Mouse (Mus musculus) adrenal gland, adult 2 months (tissue): ENCODE results near the gene U90926. TPM values are rescaled to one million over a fixed set of nuclear protein-coding genes. Genes with fewer than 3 reads are reported as not detected.

ENCODE experiments used
- DNase-seq: peaks from one replicate; pipeline ENCODE4 v3.0.0; 2021
- long read RNA-seq: library from polyadenylated mRNA; stranded (forward); transcript quantifications from one replicate; pipeline ENCODE4 v2.0.0, GENCODE M21; 2021
- polyA plus RNA-seq: library from polyadenylated mRNA; depleted of rRNA; stranded (reverse); fragments of >200 nt; gene quantifications from 2 replicates; pipeline ENCODE4 v1.2.3, GENCODE M21; 2012; rRNA removed
- total RNA-seq, 2 experiments: library from RNA; stranded (reverse); gene quantifications; 2 replicates each; pipeline ENCODE4 v1.2.3; 2021

The U90926 gene
- total RNA-seq, result not detected
- polyA plus RNA-seq, result not detected in 2 replicates
- long read RNA-seq, result 0 reads

DNA sequence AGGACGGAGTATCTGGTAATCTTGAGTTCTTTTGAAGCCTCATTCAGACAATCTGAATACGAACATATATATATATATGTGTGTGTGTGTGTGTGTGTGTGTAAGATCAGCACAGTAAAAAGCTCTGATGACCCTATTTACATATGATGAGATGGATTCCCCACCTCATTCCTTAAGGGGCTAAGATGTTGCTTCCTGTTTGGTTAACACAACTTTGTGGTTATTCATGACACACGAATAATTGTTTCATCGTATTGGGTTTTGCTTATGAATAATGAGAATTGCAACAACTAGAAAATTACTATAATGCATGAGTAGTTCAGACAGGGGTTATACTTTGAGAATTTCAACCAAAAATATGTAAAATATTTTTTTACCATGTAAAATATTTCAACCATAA lies at the start of gene U90926:
Gene U90926 (minus strand): TSS at position 101 of the 400 bp plus-strand sequence.
- no peak for DNase-seq

DNA sequence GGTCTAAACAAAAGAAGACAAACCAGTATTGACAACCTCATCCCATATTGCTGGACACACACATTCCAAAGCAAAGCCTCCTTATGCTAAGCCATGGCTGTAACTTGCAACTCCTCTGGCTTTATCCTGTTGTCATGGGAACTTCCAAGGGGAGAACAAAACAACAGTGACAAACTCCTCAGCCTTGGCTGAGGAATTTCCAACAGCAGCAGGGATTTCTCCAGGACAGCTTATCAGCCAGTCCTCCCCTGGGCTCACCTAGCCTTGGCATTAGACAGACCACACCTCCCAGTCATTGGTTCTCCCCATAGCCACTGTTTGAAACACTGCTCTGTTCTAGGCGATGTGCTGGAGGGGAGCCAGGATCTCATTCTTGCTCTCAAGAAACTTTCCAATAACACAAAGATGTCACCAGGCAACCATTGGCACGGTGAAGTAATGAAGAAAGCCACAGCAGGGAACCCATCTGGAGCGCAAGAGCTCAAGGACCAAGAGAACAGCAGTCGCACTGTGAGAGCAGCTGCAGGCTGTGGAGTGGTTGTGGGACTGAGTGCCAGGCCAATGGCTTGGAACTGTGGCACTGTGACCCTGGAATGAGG lies 48.7 kb upstream of the U90926 start:
- DNase-seq, result peak; percentile 65

- no peak for DNase-seq
These were observed 47.4 kb upstream of the U90926 start for GRCm38 (mm10) chr5:92262646-92263045.

DNA sequence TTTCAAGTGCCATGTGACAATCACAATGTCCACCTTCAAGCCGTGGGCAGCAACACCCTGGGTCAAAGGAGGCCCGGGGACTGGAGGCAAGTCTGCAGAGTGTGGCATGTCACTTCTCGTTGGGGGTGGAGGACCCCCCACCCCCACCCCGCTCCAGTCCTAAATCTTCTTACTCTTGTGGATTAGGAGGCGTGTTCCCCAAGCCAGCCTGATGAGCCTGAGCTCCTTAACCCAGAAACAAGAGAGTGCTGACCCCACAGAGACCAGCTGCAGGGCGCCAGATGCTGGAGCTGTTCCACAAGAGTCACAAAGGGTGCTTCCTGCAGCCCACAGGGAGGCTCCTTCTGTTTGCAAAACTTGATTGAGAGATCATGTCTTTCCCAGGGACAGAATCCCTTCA lies 41.0 kb upstream of the U90926 start, which contains the start of gene Ppef2:
Gene Ppef2 (minus strand): TSS at position 61 of the 400 bp plus-strand sequence.
- no peak for DNase-seq

GRCm38 (mm10) chr5:92254476-92254875 lies 39.3 kb upstream of the U90926 start:
- DNase-seq, result no peak

DNA sequence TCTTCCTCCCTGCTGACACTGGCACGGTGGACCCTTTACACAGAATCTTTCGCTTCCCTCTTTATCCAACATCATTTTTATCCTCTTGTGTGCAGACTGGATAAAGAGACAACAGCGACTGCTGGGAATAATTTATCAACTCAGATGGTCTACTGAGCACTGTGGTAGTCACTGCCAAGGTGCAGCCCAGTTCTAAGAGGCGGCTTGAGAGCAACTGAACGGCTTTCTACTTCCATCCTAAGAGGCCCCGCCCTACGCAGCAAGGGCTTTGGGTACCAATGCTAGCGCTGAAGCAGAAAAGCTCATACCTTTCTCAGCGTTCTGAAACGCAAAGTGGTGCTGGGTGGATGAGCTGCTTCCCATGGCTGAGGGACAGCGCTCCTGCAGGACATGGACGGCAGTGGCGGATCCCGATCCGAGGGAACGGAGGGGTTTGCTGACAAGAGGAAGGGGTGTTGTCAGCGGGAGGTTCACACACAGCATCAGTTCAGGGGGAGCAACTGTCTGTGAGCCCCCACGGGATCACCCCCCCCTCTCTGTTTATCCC lies 37.7 kb upstream of the U90926 start:
- DNase-seq, result no peak

GRCm38 (mm10) chr5:92252031-92252430 lies 36.8 kb upstream of the U90926 start:
- no peak for DNase-seq

DNA sequence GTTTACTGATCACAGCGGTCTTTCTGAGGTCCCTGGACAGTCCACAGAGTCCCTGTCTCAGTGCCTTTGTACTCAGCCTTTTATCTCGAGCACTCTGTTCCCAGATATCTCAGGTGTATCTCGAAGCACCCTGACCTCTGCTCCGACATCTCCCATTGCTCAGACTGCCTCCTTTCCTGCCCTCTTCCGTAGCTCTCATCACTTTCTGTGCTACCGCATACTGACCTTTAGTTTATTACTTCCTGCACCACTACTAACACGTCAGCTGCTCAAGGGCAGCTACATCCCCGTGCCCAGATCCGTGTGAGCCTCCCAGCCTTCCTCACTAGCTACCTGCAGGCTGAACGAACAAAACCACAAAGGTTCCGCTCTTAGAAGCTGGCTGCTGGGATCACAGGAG lies 33.4 kb upstream of the U90926 start:
- DNase-seq, result no peak

DNA sequence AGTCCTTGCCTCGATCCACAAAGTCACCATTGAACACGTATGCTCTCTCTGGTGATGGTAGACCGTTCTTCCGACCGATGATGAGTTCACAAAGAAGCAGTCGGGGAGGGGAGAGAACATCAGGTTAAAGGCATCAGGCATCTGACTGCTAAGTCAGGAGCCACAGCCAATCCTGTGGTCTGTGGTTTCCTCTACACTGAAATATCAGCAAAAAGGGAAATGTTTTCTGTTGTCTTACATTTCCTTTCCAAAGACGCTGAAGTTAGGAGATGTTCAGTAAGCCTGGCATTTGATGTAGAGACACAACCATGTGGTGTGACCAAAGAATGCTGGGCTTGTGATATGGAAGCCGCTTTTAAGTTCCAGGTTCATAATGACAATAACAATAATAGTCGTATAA lies 30.3 kb upstream of the U90926 start:
- DNase-seq, result no peak

DNA sequence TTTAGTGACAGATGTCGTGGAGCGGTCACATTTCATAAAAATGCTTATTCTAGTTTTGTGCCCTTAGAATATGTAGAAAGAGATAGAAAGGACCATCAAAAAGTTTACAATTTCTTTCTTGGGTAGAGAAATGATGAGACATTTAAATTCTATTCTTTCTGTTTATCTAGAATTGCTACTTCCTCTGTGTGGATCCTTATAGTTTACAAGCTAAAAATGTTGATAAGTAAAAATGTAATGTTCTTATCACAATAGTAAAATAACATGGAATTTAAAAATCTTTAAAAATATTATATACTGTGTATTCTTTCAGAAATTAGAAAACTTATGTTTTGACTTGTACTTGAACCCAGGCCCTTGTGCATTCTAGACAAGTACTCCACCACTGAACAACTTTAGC lies 29.7 kb upstream of the U90926 start:
- no peak for DNase-seq

DNA sequence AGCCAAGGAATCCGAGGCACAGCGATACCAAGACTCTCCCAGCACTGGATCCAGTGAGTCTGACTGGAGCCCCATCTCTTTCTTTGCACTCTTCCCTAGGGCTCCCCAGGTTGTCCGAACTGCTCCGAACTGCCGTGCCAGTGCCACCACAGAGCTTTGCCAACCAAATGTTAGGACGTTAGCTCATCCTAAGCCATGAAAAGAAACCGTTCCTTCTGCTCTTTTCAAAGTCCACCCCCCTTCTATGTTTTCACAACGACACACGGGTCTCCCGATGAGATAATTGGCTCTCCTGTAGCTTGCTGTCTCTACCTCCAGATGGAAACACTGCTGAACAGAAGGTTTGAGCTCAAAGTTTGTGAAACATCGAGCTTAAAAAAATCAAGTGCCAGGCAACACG lies 25.6 kb upstream of the U90926 start:
- no peak for DNase-seq

DNA sequence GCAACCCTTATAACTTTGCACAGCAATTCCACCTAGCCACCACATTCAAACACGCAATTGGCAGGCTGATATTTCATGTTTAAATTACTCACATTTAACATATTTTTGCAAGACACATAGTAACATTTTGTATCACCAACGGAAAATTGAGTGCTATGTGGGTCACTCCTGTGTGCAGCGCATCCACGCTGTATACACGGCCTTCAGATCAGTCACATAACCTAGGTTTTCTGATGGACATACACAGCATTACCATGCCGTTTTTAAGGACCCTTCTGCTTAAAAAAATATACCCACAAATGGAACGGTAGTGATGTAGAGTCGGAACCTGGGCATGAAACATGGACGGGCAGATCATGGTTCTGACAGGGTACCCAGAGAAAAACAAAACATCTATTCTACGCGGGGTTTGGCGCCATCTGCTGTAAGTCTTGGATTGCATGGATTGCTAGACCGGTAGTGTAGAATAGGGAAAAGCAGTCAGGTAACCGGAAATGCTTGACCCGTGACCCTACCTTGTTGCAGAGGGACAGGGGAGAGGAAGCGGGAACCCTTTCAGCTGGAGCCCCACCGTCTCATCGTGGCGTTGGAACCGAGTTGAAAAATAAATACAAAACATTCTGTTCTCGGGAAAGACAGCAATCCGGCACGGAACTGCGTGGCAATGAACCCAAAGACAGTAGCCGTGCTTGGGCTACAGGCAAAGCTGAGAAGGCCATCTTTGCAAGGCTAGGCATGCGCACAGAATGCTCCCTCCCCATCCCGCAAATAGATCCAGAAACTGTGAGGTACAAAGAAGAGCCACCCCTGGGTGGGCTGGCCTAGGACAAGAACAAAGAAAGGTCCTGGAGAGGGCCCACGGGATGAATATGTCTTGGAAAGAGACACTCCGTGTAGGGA lies 24.4 kb upstream of the U90926 start:
- DNase-seq, result peak; percentile 72

DNA sequence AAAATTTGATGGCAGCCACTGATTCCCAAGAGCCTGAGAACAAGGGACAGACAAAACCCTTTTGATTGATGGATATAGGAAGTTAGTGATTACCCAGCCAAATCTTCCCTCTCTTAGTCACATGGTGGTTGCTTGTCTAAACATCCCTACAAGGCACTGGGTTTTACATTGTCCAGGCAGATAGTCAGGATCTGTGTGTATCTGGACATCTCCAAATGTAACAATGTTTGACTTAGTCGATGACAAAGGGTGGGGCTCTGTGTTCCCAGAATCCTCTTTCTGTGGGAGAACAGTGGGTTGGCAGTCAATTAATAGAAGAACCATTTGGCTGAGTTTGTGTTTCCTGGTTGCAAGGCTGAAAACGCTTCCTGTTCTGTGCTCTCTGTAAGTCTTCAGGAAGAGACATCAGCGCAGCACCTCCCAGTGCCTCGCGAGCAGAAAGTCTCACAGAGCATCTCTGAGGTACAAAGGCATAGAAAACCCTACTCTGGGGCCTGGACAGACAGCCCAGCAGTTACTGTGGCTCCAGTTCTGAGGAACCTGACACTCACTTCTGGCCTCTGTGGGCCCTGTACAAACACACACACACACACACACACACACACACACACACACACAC lies 19.8 kb upstream of the U90926 start:
- no peak for DNase-seq

DNA sequence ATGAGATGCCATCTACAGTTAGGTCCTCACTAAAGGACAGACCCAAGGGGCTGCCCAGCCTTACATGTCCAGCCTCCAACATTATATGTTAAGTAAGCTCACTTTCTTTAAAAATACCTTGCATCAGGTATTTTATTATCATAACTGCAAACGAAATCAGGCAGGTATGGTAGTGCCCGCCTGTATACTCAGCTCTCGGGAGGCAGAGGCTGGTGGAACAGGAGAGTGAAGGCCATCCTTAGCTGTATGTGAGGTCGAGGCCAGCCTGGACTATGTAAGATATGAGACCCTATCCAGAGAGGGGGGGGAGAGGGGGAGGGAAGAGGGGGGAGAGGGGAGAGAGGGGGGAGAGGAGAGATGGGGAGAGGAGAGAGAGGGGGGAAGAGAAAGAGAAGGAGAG lies 18.2 kb upstream of the U90926 start:
- no peak for DNase-seq

GRCm38 (mm10) chr5:92231836-92232235 lies 16.6 kb upstream of the U90926 start:
- DNase-seq, result no peak

- no peak for DNase-seq
These were observed 15.1 kb upstream of the U90926 start for GRCm38 (mm10) chr5:92230306-92230705.

DNA sequence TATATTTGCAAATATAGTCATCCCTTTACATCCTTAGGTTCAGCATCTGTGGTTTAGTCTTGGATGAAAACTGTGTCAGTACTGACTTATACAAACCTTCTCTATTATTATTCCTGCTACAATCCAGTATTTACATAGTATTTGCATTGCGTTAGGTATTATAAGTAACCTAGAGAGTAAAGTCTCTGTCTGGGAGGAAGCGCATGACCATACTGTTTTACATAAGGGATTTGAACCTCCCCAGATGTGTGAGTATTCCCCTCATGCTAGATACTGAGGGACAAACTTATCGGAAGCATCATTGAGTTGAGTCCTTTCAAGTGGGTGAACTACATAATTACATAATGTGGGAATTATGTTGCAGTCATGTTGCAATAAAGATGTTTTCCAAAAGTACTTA lies 14.3 kb upstream of the U90926 start:
- DNase-seq, result no peak

- DNase-seq, result no peak
These were observed 13.6 kb upstream of the U90926 start for GRCm38 (mm10) chr5:92228776-92229175.

- no peak for DNase-seq
These were observed 12.6 kb upstream of the U90926 start for GRCm38 (mm10) chr5:92227782-92228181.

DNA sequence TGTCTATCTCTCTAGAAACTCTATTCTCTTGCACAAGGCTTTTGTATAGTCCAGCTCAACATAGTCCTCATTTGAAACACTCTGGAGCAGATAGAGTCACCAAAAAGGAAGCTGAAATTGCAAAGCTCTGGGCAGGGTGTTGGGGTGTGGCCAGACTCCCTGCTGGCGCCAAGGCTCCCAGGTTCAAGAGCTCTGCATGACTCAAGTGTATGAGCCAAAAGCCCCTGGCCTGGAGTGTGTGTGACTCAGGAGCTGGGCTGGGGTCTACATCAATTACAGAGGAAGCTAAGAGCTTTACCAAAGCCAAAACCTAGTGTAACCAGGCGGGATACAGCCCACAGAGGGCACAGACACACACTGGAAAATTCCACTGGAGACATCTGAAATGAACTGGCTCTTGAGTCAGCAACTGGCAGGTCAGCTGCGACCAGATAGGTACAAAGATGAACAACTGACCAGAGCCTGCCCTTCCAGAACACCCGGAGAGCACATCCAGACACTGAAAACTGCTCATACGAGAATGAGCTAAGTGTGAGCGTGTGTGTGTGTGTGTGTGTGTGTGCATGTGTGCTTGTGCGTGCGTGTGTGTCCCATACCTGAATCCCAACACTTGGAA lies 5.2 kb upstream of the U90926 start:
- no peak for DNase-seq

GRCm38 (mm10) chr5:92219826-92220225 lies 4.6 kb upstream of the U90926 start:
- DNase-seq, result no peak
